Mouse (Mus musculus) liver, embryonic 12.5 days (tissue): ENCODE measurements at regions not wholly inside any gene's neighbourhood (a gene's known extent, or its start where the extent isn't known, plus 50 kb on each side); places are given as distances from the start of the nearest gene placed in this dataset.

Experiments used
- ATAC-seq: fragments of 200-750 bp; cut with Nextera tagmentation; 2 replicates; pipeline ENCODE4 v1.8.0; 2017; ENCODE audit warnings: moderate number of reproducible peaks, mild to moderate bottlenecking, moderate library complexity
- H3K27ac ChIP-seq: fragments of 300-500 bp; sonication (generic); 2 replicates; pipeline ENCODE4 v1.5.1; 2016; ENCODE audit warnings: mild to moderate bottlenecking
- H3K27me3 ChIP-seq: fragments of 300-500 bp; sonication (generic); replicated peaks from 2 replicates; pipeline ENCODE4 v1.6.1; 2016; ENCODE audit warnings: mild to moderate bottlenecking, moderate library complexity
- H3K36me3 ChIP-seq: fragments of 300-500 bp; sonication (generic); 2 replicates; pipeline ENCODE4 v1.6.1; 2016; ENCODE audit warnings: mild to moderate bottlenecking, moderate library complexity
- H3K4me1 ChIP-seq: fragments of 300-500 bp; sonication (generic); 2 replicates; pipeline ENCODE4 v1.6.1; 2016
- H3K4me2 ChIP-seq: fragments of 300-500 bp; sonication (generic); 2 replicates; pipeline ENCODE4 v1.6.1; 2016; ENCODE audit warnings: mild to moderate bottlenecking, moderate library complexity
- H3K4me3 ChIP-seq: fragments of 300-500 bp; sonication (generic); 2 replicates; pipeline ENCODE4 v1.5.1; 2016; ENCODE audit warnings: mild to moderate bottlenecking, moderate library complexity
- H3K9ac ChIP-seq: fragments of 300-500 bp; sonication (generic); 2 replicates; pipeline ENCODE4 v1.6.1; 2016; ENCODE audit warnings: mild to moderate bottlenecking, moderate library complexity
- H3K9me3 ChIP-seq: fragments of 300-500 bp; sonication (generic); replicated peaks from 2 replicates; pipeline ENCODE4 v1.6.1; 2016; ENCODE audit warnings: mild to moderate bottlenecking, moderate library complexity
- WGBS: fragments of 180-500 bp; shearing (Covaris S2); methylation state at CpG from one replicate; pipeline ENCODE4 v1.1.7; 2016; ENCODE audit not compliant: insufficient replicate concordance; 5-methylcytosine and 5-hydroxymethylcytosine counted together

GRCm38 (mm10) chr1:183504103-183504841 is 86.3 kb downstream of the Hhipl2 start:
- Histone ChIP-seq H3K4me2 (no peak overlapping the region), H3K4me1 (no peaks in the 10 kb centered on the region), H3K27me3 (no peaks in the 10 kb centered on the region), H3K36me3 (no peaks in the 10 kb centered on the region), H3K27ac (no peak overlapping the region), H3K4me3 (no peak overlapping the region), H3K9me3 (no peaks in the 10 kb centered on the region), H3K9ac (no peak overlapping the region)
- no peak for ATAC-seq
- WGBS = 79% methylated on average over 14 of the region's 14 CpGs

- Histone ChIP-seq H3K27me3 (no peaks in the 10 kb centered on the region), H3K9ac (no peak overlapping the region), H3K36me3 (no peaks in the 10 kb centered on the region), H3K4me3 (no peak overlapping the region), H3K9me3 (no peaks in the 10 kb centered on the region), H3K4me2 (no peak overlapping the region), H3K27ac (no peak overlapping the region), H3K4me1 (no peaks in the 10 kb centered on the region)
- WGBS = 68% methylated on average over 2 of the region's 2 CpGs
- ATAC-seq = no peak
Measured at GRCm38 (mm10) chr1:183507893-183508292, 89.9 kb downstream of the Hhipl2 start.

- H3K4me1 ChIP-seq = no peaks in the 10 kb centered on the region
- no peak for ATAC-seq
- no peaks in the 10 kb centered on the region for H3K27me3 ChIP-seq
- no peak overlapping the region for H3K9ac ChIP-seq
- 34% methylated on average over 10 of the region's 10 CpGs for WGBS
- no peaks in the 10 kb centered on the region for H3K9me3 ChIP-seq
- no peak overlapping the region for H3K4me2 ChIP-seq
- no peak overlapping the region for H3K4me3 ChIP-seq
- no peaks in the 10 kb centered on the region for H3K36me3 ChIP-seq
- no peak overlapping the region for H3K27ac ChIP-seq
Measured at GRCm38 (mm10) chr1:183510759-183511158, 92.7 kb downstream of the Hhipl2 start.

- no peak overlapping the region for H3K27ac ChIP-seq
- H3K27me3 ChIP-seq = no peaks in the 10 kb centered on the region
- no peak overlapping the region for H3K9ac ChIP-seq
- no peaks in the 10 kb centered on the region for H3K9me3 ChIP-seq
- no peaks in the 10 kb centered on the region for H3K4me1 ChIP-seq
- no peak overlapping the region for H3K4me2 ChIP-seq
- H3K4me3 ChIP-seq = no peak overlapping the region
- ATAC-seq = no peak
- 64% methylated on average over 3 of the region's 3 CpGs for WGBS
- no peaks in the 10 kb centered on the region for H3K36me3 ChIP-seq
Measured at GRCm38 (mm10) chr1:183513876-183514275, 95.9 kb downstream of the Hhipl2 start.

- Histone ChIP-seq H3K9ac (no peak overlapping the region), H3K9me3 (no peaks in the 10 kb centered on the region), H3K27me3 (no peaks in the 10 kb centered on the region), H3K4me2 (no peak overlapping the region), H3K36me3 (no peaks in the 10 kb centered on the region), H3K4me1 (no peaks in the 10 kb centered on the region), H3K4me3 (no peak overlapping the region), H3K27ac (no peak overlapping the region)
- no peak for ATAC-seq
- WGBS = 71% methylated on average over 15 of the region's 15 CpGs
Measured at GRCm38 (mm10) chr1:183514281-183514983, 96.4 kb downstream of the Hhipl2 start.

- ATAC-seq = no peak
- no peaks in the 10 kb centered on the region for H3K27me3 ChIP-seq
- WGBS = 61% methylated on average over 2 of the region's 2 CpGs
- no peaks in the 10 kb centered on the region for H3K9me3 ChIP-seq
- no peak overlapping the region for H3K4me2 ChIP-seq
- no peak overlapping the region for H3K4me3 ChIP-seq
- H3K4me1 ChIP-seq = no peaks in the 10 kb centered on the region
- H3K27ac ChIP-seq = no peak overlapping the region
- no peaks in the 10 kb centered on the region for H3K36me3 ChIP-seq
- no peak overlapping the region for H3K9ac ChIP-seq
Measured at GRCm38 (mm10) chr1:183514984-183515287, 96.9 kb downstream of the Hhipl2 start.

- Histone ChIP-seq H3K4me2 (no peak overlapping the region), H3K27me3 (no peaks in the 10 kb centered on the region), H3K4me1 (no peaks in the 10 kb centered on the region), H3K27ac (no peak overlapping the region), H3K9me3 (no peaks in the 10 kb centered on the region), H3K9ac (no peak overlapping the region), H3K36me3 (no peaks in the 10 kb centered on the region), H3K4me3 (no peak overlapping the region)
- WGBS = 44% methylated on average over 4 of the region's 4 CpGs
- ATAC-seq = no peak
Measured at GRCm38 (mm10) chr1:183516167-183516566, 98.2 kb downstream of the Hhipl2 start.

- Histone ChIP-seq H3K9ac (no peak overlapping the region), H3K4me3 (no peak overlapping the region), H3K4me1 (no peaks in the 10 kb centered on the region), H3K9me3 (no peaks in the 10 kb centered on the region), H3K4me2 (no peak overlapping the region), H3K36me3 (no peaks in the 10 kb centered on the region), H3K27ac (no peak overlapping the region), H3K27me3 (no peaks in the 10 kb centered on the region)
- WGBS = 73% methylated on average over 4 of the region's 4 CpGs
- ATAC-seq = no peak
Measured at GRCm38 (mm10) chr1:183517236-183517635, 99.2 kb downstream of the Hhipl2 start.

- no peak for ATAC-seq
- Histone ChIP-seq H3K27ac (no peak overlapping the region), H3K4me3 (no peak overlapping the region), H3K4me1 (no peaks in the 10 kb centered on the region), H3K27me3 (no peaks in the 10 kb centered on the region), H3K9me3 (no peaks in the 10 kb centered on the region), H3K4me2 (no peak overlapping the region), H3K36me3 (no peaks in the 10 kb centered on the region), H3K9ac (no peak overlapping the region)
- WGBS = 67% methylated on average over 7 of the region's 7 CpGs
Measured at GRCm38 (mm10) chr1:183521569-183521968, 103.6 kb downstream of the Hhipl2 start.

- ATAC-seq = no peak
- Histone ChIP-seq H3K27me3 (no peaks in the 10 kb centered on the region), H3K4me1 (no peaks in the 10 kb centered on the region), H3K36me3 (no peaks in the 10 kb centered on the region), H3K4me2 (no peak overlapping the region), H3K4me3 (no peak overlapping the region), H3K9ac (no peak overlapping the region), H3K27ac (no peak overlapping the region), H3K9me3 (no peaks in the 10 kb centered on the region)
- WGBS = 74% methylated on average over 11 of the region's 11 CpGs
Measured at GRCm38 (mm10) chr1:183533386-183533785, 115.4 kb downstream of the Hhipl2 start.

GRCm38 (mm10) chr1:183548752-183549387 is 130.9 kb downstream of the Hhipl2 start:
- WGBS = 57% methylated on average over 7 of the region's 7 CpGs
- no peak for ATAC-seq

GRCm38 (mm10) chr1:183552617-183553016 is 134.6 kb downstream of the Hhipl2 start:
- Histone ChIP-seq H3K9ac (no peak overlapping the region), H3K9me3 (no peaks in the 10 kb centered on the region), H3K4me2 (no peak overlapping the region), H3K4me1 (no peaks in the 10 kb centered on the region), H3K27ac (no peak overlapping the region), H3K36me3 (no peaks in the 10 kb centered on the region), H3K4me3 (no peak overlapping the region), H3K27me3 (no peaks in the 10 kb centered on the region)
- WGBS = 74% methylated on average over 4 of the region's 4 CpGs
- ATAC-seq = no peak

More at GRCm38 (mm10) chr1:183548752-183549387, 130.9 kb downstream of the Hhipl2 start:
- Histone ChIP-seq H3K27ac (no peak overlapping the region), H3K27me3 (no peaks in the 10 kb centered on the region), H3K4me3 (no peak overlapping the region), H3K9me3 (no peaks in the 10 kb centered on the region), H3K9ac (no peak overlapping the region), H3K36me3 (no peaks in the 10 kb centered on the region), H3K4me2 (no peak overlapping the region), H3K4me1 (no peaks in the 10 kb centered on the region)
